Mouse (Mus musculus) heart, adult 2 months (tissue): ENCODE measurements at regions not wholly inside any gene's neighbourhood (a gene's known extent, or its start where the extent isn't known, plus 50 kb on each side); places are given as distances from the start of the nearest gene placed in this dataset.

Experiments
- CTCF ChIP-seq: fragments of 200-600 bp; IDR thresholded peaks from 2 replicates; pipeline ENCODE4 v1.8.1; 2022; ENCODE audit warnings: antibody characterized with exemption, mild to moderate bottlenecking, moderate library complexity
- EP300 ChIP-seq: fragments of 200-500 bp; IDR thresholded peaks from 2 replicates; pipeline ENCODE4 v1.6.1; 2011; ENCODE audit warnings: low read depth, low read length, control low read depth; ENCODE audit not compliant: insufficient read depth
- POLR2A ChIP-seq: fragments of 200-500 bp; IDR thresholded peaks from 2 replicates; pipeline ENCODE4 v1.6.1; 2011; ENCODE audit warnings: mild to moderate bottlenecking, low read depth, low read length, control low read depth; ENCODE audit not compliant: insufficient read depth

- TF ChIP-seq CTCF, result no peak
- TF ChIP-seq POLR2A, result no peak
- no peak for TF ChIP-seq EP300
Measured at GRCm38 (mm10) chr3:65037626-65038025, 71.6 kb upstream of the Kcnab1 start.
